Mouse (Mus musculus) stomach, postnatal 0 days (tissue): ENCODE results near the gene Mdga1.

Source experiments
- CTCF ChIP-seq: IDR thresholded peaks from 2 replicates; pipeline ENCODE4 v1.5.1; 2016; ENCODE audit warnings: antibody characterized with exemption, low read depth, mild to moderate bottlenecking, moderate library complexity
- EP300 ChIP-seq: optimal IDR thresholded peaks from 2 replicates; pipeline ENCODE3; 2016; ENCODE audit warnings: antibody characterized with exemption

GRCm38 (mm10) chr17:29864440-29864839 is 105.4 kb downstream of the Mdga1 start:
- TF ChIP-seq CTCF (peak; percentile 38), EP300 (no peak)
